Mouse (Mus musculus): ENCODE measurements at regions not wholly inside any gene's neighbourhood (a gene's known extent, or its start where the extent isn't known, plus 50 kb on each side); places are given as distances from the start of the nearest gene placed in this dataset.

DNA sequence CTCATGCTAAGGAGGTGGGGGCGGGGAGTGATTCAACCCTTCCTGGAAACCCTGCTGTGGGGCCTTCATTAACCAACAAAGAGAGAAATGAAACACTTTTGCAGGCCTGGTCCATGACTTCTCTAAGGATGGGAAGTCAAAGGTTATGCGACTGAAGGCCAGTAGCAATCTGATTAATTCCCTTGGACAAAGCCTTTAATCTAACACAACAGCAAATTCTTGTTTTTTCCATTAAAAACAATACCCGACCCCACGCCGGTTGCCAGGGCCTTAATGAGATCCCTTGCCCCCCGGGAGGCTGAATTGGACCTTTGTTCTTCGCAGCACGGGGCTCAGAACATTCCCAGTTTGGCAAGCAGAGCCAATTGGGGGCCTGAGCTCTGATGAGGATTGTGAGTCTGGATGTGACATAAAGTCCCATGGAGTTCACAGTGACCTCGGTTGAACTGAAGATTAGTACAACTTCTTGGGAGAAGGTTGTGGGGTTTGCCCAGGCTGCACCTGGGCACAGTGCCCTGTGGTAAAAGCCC, 310.9 kb upstream of the Rtl1 start:
- TF ChIP-seq CTCF (IDR thresholded peaks at IDR 0.05; ENCODE audit: low read depth): no peak
- TF ChIP-seq EP300 (optimal IDR thresholded peaks at IDR 0.05): no peak

Measured in stomach, postnatal 0 days (tissue).